Mouse (Mus musculus): Measurements from ENCODE around the gene Stab1.

DNA sequence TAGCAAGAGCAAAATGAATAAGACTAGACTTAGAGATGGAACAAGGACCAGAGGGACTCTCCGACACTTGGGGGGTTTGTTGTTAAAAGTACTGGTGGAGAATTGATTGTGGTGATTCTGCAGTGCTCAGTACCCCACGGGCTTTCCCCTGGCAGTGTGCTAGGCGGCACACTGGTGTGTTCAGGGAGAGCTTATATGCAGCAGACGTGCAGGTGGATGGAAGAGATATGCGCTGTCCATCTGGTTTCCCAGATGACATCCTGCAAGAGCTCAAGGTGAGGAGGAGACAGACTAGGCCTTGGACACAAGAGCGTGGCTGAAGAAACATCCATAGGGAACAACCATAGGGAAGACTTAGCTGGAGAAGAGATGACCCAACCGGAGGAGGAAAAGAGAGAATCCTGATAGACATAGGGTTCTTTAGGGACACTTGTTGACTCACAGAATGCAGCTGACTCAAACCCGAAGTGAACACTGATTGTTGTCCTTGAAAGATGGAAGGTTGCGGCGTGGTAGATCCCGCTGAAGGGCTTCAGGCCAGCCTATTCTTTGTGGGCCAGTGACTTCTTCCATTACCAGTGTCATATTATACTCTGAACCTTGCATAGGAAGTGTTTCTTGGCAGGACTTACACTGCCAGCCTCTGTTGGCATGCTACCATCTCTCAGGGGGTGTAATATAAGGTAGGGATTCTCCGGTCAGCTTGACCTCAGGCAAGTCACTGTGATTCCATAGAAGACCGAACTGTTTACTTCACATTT lies 38.8 kb upstream of the Stab1 start:
- TF ChIP-seq GATA1 (IDR thresholded peaks at IDR 0.05; ENCODE audit: borderline replicate concordance, low read length) (no peak), FLI1 (IDR thresholded peaks at IDR 0.05; ENCODE audit: low read length) (no peak)
